Mouse (Mus musculus) stomach, postnatal 0 days (tissue): ENCODE measurements at regions not wholly inside any gene's neighbourhood (a gene's known extent, or its start where the extent isn't known, plus 50 kb on each side); places are given as distances from the start of the nearest gene placed in this dataset.

Experiments used
- ATAC-seq: fragments of 200-750 bp; cut with Nextera tagmentation; 2 replicates; pipeline ENCODE4 v1.8.0; 2017; ENCODE audit not compliant: low FRiP score, low TSS enrichment
- DNase-seq: peaks from one replicate; pipeline ENCODE4 v3.0.0-alpha.2; 2016; ENCODE audit warnings: low spot score
- H3K27ac ChIP-seq: fragments of 300-500 bp; sonication (generic); replicated peaks from 2 replicates; pipeline ENCODE4 v1.5.1; 2014; ENCODE audit warnings: mild to moderate bottlenecking, control low read depth
- H3K27me3 ChIP-seq: fragments of 300-500 bp; sonication (generic); 2 replicates; pipeline ENCODE4 v1.6.1; 2014; ENCODE audit warnings: low read length; ENCODE audit not compliant: control insufficient read depth, insufficient read depth
- H3K36me3 ChIP-seq: fragments of 300-500 bp; sonication (generic); 2 replicates; pipeline ENCODE4 v1.6.1; 2014; ENCODE audit warnings: low read length, mixed read lengths; ENCODE audit not compliant: control insufficient read depth, insufficient read depth
- H3K4me1 ChIP-seq: fragments of 300-500 bp; sonication (generic); replicated peaks from 2 replicates; pipeline ENCODE4 v1.6.1; 2014; ENCODE audit warnings: antibody characterized with exemption; ENCODE audit not compliant: control insufficient read depth, insufficient read depth
- H3K4me2 ChIP-seq: fragments of 300-500 bp; sonication (generic); replicated peaks from 2 replicates; pipeline ENCODE4 v1.6.1; 2014; ENCODE audit warnings: low read depth, mild to moderate bottlenecking, control low read depth, moderate library complexity
- H3K4me3 ChIP-seq: fragments of 300-500 bp; sonication (generic); 2 replicates; pipeline ENCODE4 v1.5.1; 2014; ENCODE audit warnings: low read depth, low read length, control low read depth
- H3K9ac ChIP-seq: fragments of 300-500 bp; sonication (generic); 2 replicates; pipeline ENCODE4 v1.6.1; 2014; ENCODE audit warnings: mild to moderate bottlenecking, low read length, control low read depth, mixed read lengths
- H3K9me3 ChIP-seq: fragments of 300-500 bp; sonication (generic); 2 replicates; pipeline ENCODE4 v1.6.1; 2016; ENCODE audit warnings: low read length; ENCODE audit not compliant: control insufficient read depth
- CTCF ChIP-seq: IDR thresholded peaks from 2 replicates; pipeline ENCODE4 v1.5.1; 2016; ENCODE audit warnings: antibody characterized with exemption, low read depth, mild to moderate bottlenecking, moderate library complexity
- EP300 ChIP-seq: optimal IDR thresholded peaks from 2 replicates; pipeline ENCODE3; 2016; ENCODE audit warnings: antibody characterized with exemption
- WGBS: fragments of 180-500 bp; shearing (Covaris S2); extraction: QIAGEN DNeasy Blood & Tissue Kit; methylation state at CpG from one replicate; pipeline ENCODE4 v1.1.7; 2014; 5-methylcytosine and 5-hydroxymethylcytosine counted together

DNA sequence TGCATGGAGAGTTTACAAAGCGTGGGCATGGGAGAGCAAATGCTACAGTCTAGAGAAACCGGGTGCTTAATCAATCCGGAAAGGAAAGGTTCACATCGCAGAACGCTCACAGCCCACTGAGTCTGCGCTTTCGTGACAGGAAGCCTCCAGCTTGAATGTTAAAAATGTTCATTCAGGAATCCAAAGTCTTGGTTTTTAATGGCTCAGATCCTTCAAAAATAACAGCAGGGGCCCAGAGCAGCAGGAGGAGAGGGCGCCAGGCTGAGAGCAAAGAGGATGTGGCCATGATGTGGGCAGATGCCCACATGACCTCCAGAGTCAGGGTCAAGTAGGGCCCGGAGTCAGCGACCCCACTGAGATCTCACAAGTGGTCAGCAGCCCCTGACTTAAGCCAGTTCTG, 409.4 kb downstream of the Wdr11 start:
- 41% methylated on average over 10 of the region's 10 CpGs for WGBS
- Histone ChIP-seq H3K27ac (peak overlapping the region; percentile 61), H3K9me3 (no peaks in the 10 kb centered on the region), H3K4me3 (no peak overlapping the region), H3K4me1 (peaks cover 5% of the 10 kb centered on the region), H3K9ac (no peak overlapping the region), H3K36me3 (no peaks in the 10 kb centered on the region), H3K4me2 (peak overlapping the region; percentile 3; the same call in 1 of the 2 replicates), H3K27me3 (no peaks in the 10 kb centered on the region)
- ATAC-seq (no peak), DNase-seq (no peak)
- TF ChIP-seq CTCF: no peak
- no peak for TF ChIP-seq EP300

DNA sequence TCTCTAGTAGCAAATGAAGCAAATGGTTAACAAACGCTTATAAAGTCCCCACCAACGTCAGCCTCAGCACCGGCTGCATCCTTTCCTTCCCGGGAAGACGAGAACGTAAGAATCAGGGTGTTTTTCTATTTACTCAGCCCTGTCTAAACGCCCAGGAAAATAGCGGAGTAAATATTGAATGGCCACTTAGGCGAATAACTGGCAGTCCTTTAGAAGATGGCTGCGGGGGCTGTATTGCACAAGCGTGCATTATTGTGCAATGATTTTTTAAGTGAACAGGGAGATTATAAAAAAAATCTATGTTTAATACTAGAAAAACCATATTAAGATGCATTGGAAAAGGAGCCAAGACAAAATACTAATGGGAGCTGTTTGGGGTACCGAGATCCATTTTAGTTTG, 410.3 kb downstream of the Wdr11 start:
- no peak for TF ChIP-seq EP300
- no peak for TF ChIP-seq CTCF
- DNase-seq: no peak
- no peak for ATAC-seq
- H3K4me1 ChIP-seq: peaks cover 5% of the 10 kb centered on the region
- H3K9ac ChIP-seq: no peak overlapping the region
- no peaks in the 10 kb centered on the region for H3K27me3 ChIP-seq
- H3K4me3 ChIP-seq: no peak overlapping the region
- no peaks in the 10 kb centered on the region for H3K36me3 ChIP-seq
- 38% methylated on average over 12 of the region's 12 CpGs for WGBS
- no peak overlapping the region for H3K4me2 ChIP-seq
- no peaks in the 10 kb centered on the region for H3K9me3 ChIP-seq
- no peak overlapping the region for H3K27ac ChIP-seq

DNA sequence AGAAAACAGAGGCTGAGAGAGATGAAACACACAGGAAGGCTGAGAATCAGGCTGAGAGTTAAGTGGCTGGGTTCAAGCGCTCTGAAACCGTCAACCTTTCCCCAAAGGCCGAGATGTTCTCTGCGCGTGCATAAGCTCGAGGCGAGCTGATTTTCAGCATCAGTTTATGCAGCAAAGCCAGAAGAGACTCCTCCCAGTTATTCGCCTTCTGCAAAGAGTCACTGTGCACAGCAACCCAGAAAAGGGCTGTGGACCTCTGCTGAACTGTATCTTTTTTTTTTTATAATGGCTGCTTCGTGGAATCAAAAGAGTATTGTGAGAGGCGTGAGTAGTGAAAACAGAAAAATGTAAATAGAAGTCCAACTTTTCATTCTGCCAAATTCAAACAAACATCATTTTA, 413.7 kb downstream of the Wdr11 start:
- DNase-seq (no peak), ATAC-seq (no peak)
- H3K27ac ChIP-seq: peak overlapping the region; percentile 45; the same call in 1 of the 2 replicates
- H3K9ac ChIP-seq: no peak overlapping the region
- no peaks in the 10 kb centered on the region for H3K36me3 ChIP-seq
- H3K27me3 ChIP-seq: no peaks in the 10 kb centered on the region
- H3K9me3 ChIP-seq: no peaks in the 10 kb centered on the region
- no peak overlapping the region for H3K4me2 ChIP-seq
- peaks cover 5% of the 10 kb centered on the region for H3K4me1 ChIP-seq
- 14% methylated on average over 10 of the region's 10 CpGs for WGBS
- H3K4me3 ChIP-seq: no peak overlapping the region
- no peak for TF ChIP-seq EP300
- no peak for TF ChIP-seq CTCF

DNA sequence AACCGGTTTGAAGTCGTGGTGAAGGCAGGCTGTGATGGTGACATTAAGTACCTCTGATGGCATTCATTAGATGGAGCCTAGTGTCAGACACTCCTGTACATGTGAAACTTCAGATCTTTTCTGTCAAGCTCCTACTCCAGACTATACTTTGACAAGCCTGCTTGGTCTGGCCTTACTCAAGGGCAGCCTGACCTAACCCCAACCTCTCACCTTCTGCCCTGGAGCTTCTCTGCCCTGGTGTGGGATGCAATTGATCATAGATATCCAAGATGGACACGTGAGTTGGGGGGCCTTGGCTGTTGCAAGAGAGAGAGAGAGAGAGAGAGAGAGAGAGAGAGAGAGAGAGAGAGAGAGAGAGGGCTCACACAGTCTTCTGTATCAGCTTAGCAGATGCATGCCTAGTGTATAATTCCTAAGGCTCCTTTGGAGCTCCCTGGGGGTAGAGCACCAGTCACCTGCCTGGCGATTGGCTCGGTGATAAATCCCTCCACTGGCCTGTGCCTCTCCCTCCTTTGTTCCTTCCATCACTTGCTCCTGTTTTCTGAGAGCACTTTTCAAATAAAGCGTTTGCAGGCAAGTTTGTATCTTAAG, 416.4 kb downstream of the Wdr11 start:
- no peak for DNase-seq
- 0 out of 2 replicates have a peak overlapping the region, but pooled peaks have one; percentile 4 for H3K27ac ChIP-seq
- no peak for ATAC-seq

DNA sequence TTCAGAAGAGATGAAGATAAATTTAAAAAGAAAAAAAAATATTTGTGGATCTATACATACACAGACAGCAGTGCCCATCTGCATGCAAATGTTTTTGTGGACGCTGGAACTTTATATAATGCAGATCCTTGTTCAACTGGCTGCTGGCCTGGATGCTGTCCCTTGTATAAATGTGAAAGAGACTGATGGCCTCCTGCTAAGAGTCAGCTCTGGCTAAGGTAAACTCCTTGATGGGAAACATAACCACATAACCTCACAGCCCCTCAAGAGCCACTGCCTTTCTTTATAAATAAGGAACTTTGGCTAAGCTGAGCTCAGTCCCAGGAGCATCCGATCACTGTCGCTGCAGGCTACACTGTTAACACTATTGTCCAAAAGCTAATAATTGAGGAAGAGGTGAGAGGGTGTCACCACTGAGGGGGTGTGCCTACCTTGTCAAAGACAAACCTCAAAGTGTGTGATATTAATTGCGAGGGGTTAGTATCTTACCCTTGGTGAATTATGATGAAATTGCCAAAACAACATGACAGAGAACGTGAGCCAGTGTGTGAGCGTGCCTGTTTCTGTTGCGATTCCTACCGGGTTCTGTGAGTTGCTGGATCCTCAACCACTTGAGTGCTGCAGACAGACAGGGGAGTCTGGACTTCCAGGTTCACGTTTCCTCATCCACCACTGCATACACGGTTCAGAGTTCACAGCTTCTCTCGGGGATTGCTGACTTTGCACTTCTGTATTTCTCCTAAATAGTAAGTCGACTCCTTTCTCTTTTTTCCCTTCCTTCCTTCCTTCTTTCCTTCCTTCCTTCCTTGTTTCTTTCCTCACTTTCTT, 417.1 kb downstream of the Wdr11 start:
- ATAC-seq: no peak
- Histone ChIP-seq H3K27ac (0 out of 2 replicates have a peak overlapping the region, but pooled peaks have one; percentile 18), H3K4me2 (no peak overlapping the region), H3K4me3 (no peak overlapping the region), H3K27me3 (no peaks in the 10 kb centered on the region), H3K9ac (no peak overlapping the region), H3K9me3 (no peaks in the 10 kb centered on the region), H3K36me3 (no peaks in the 10 kb centered on the region), H3K4me1 (peaks cover 2% of the 10 kb centered on the region)
- 31% methylated on average over 12 of the region's 12 CpGs for WGBS
- TF ChIP-seq EP300 (no peak), CTCF (no peak)
- DNase-seq: no peak

More for the DNA sequence above, 416.4 kb downstream of the Wdr11 start:
- no peak overlapping the region for H3K9ac ChIP-seq
- no peaks in the 10 kb centered on the region for H3K9me3 ChIP-seq
- H3K4me3 ChIP-seq: no peak overlapping the region
- no peak for TF ChIP-seq CTCF
- TF ChIP-seq EP300: no peak
- no peaks in the 10 kb centered on the region for H3K36me3 ChIP-seq
- H3K4me1 ChIP-seq: peaks cover 2% of the 10 kb centered on the region
- H3K4me2 ChIP-seq: no peak overlapping the region
- no peaks in the 10 kb centered on the region for H3K27me3 ChIP-seq
- 24% methylated on average over 6 of the region's 6 CpGs for WGBS

DNA sequence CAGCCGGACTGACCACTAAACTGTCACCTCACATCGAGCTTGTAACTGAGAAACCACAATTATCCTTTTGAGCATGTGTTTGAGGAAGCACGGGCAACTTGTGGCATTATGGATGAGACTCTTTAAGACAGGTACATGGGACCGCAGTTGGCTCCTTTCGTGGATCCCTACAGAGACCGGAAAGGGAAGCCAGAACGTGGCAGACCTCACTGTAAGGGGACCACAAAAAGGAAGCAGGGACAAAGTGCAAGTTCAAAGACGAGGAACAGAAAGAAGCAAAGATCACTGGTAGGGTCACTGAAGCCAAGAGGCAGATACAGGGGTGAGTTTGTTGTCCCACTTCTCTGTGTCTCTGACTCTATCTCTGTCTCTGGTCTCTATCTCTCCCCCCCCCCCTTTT, 420.4 kb downstream of the Wdr11 start:
- Histone ChIP-seq H3K9me3 (no peaks in the 10 kb centered on the region), H3K4me1 (peaks cover 6% of the 10 kb centered on the region; the same call in 1 of the 2 replicates), H3K27ac (no peak overlapping the region), H3K36me3 (no peaks in the 10 kb centered on the region), H3K9ac (no peak overlapping the region), H3K4me3 (no peak overlapping the region), H3K27me3 (no peaks in the 10 kb centered on the region), H3K4me2 (no peak overlapping the region)
- WGBS: 79% methylated on average over 8 of the region's 8 CpGs
- TF ChIP-seq EP300: no peak
- TF ChIP-seq CTCF: no peak
- ATAC-seq (no peak), DNase-seq (no peak)
